Mouse (Mus musculus): Measurements from ENCODE around the gene Il34. TPM values are rescaled to one million over a fixed set of nuclear protein-coding genes. Genes with fewer than 3 reads are reported as not detected.

Gene Il34
- polyA plus RNA-seq, 1 experiment = 12.7 TPM

GRCm38 (mm10) chr8:110718969-110719670 lies 86.6 kb downstream of the Il34 start:
- WGBS = 64% methylated on average over 12 of the region's 12 CpGs
- no peak for DNase-seq (ENCODE audit: low read depth, low spot score)

- no peak for DNase-seq (ENCODE audit: low read depth, low spot score)
- WGBS = 50% methylated on average over 8 of the region's 8 CpGs
These were observed 87.3 kb downstream of the Il34 start for GRCm38 (mm10) chr8:110718209-110718968.

- 56% methylated on average over 7 of the region's 7 CpGs for WGBS
- DNase-seq (ENCODE audit: low read depth, low spot score) = no peak
These were observed 88.6 kb downstream of the Il34 start for GRCm38 (mm10) chr8:110717131-110717530.

GRCm38 (mm10) chr8:110716075-110716474 lies 89.6 kb downstream of the Il34 start:
- WGBS = 85% methylated on average over 4 of the region's 4 CpGs
- DNase-seq (ENCODE audit: low read depth, low spot score) = no peak

GRCm38 (mm10) chr8:110714827-110715519 lies 90.8 kb downstream of the Il34 start:
- WGBS = 84% methylated on average over 15 of the region's 15 CpGs
- no peak for DNase-seq (ENCODE audit: low read depth, low spot score)

- 83% methylated on average over 7 of the region's 7 CpGs for WGBS
- DNase-seq (ENCODE audit: low read depth, low spot score) = no peak
These were observed 92.7 kb downstream of the Il34 start for GRCm38 (mm10) chr8:110713073-110713472.

- 76% methylated on average over 13 of the region's 13 CpGs for WGBS
These were observed 94.3 kb downstream of the Il34 start for GRCm38 (mm10) chr8:110711271-110711934.

GRCm38 (mm10) chr8:110710593-110710992 lies 95.1 kb downstream of the Il34 start:
- 81% methylated on average over 3 of the region's 3 CpGs for WGBS
- DNase-seq (ENCODE audit: low read depth, low spot score) = no peak

More at GRCm38 (mm10) chr8:110711271-110711934, 94.3 kb downstream of the Il34 start:
- no peak for DNase-seq (ENCODE audit: low read depth, low spot score)

- 91% methylated on average over 11 of the region's 11 CpGs for WGBS
These were observed 97.3 kb downstream of the Il34 start for GRCm38 (mm10) chr8:110708429-110708828.

GRCm38 (mm10) chr8:110706288-110706870 lies 99.3 kb downstream of the Il34 start:
- DNase-seq (ENCODE audit: low read depth, low spot score) = no peak
- 90% methylated on average over 3 of the region's 3 CpGs for WGBS

More at GRCm38 (mm10) chr8:110708429-110708828, 97.3 kb downstream of the Il34 start:
- DNase-seq (ENCODE audit: low read depth, low spot score) = no peak

GRCm38 (mm10) chr8:110705391-110706287 lies 100.1 kb downstream of the Il34 start:
- 82% methylated on average over 14 of the region's 14 CpGs for WGBS
- DNase-seq (ENCODE audit: low read depth, low spot score) = no peak

- whole genome bisulfite sequencing = 97% methylated on average over 3 of the region's 3 CpGs
- no peak for DNase-seq (ENCODE audit: low read depth, low spot score)
These were observed 101.6 kb downstream of the Il34 start for GRCm38 (mm10) chr8:110704103-110704502.

- DNase-seq (ENCODE audit: low read depth, low spot score) = no peak
- 47% methylated on average over 9 of the region's 9 CpGs for WGBS
These were observed 102.2 kb downstream of the Il34 start for GRCm38 (mm10) chr8:110703460-110704061.

- WGBS = 65% methylated on average over 9 of the region's 9 CpGs
These were observed 102.9 kb downstream of the Il34 start for GRCm38 (mm10) chr8:110702636-110703459.

GRCm38 (mm10) chr8:110700561-110700960 lies 105.2 kb downstream of the Il34 start:
- 86% methylated on average over 2 of the region's 2 CpGs for WGBS
- no peak for DNase-seq (ENCODE audit: low read depth, low spot score)

More at GRCm38 (mm10) chr8:110702636-110703459, 102.9 kb downstream of the Il34 start:
- DNase-seq (ENCODE audit: low read depth, low spot score) = no peak

- 79% methylated on average over 7 of the region's 7 CpGs for WGBS
These were observed 106.2 kb downstream of the Il34 start for GRCm38 (mm10) chr8:110699501-110699900.

GRCm38 (mm10) chr8:110698098-110698497 lies 107.6 kb downstream of the Il34 start:
- 67% methylated on average over 1 of the region's 1 CpGs for WGBS
- DNase-seq (ENCODE audit: low read depth, low spot score) = no peak

More at GRCm38 (mm10) chr8:110699501-110699900, 106.2 kb downstream of the Il34 start:
- DNase-seq (ENCODE audit: low read depth, low spot score) = no peak
